Mouse (Mus musculus): ENCODE data around the gene Dpf1. TPM values are rescaled to one million over a fixed set of nuclear protein-coding genes. Genes with fewer than 3 reads are reported as not detected.

Gene Dpf1
- total and polyA plus RNA-seq, 3 experiments: 10.2 to 17.3 TPM; not detected in 1

DNA sequence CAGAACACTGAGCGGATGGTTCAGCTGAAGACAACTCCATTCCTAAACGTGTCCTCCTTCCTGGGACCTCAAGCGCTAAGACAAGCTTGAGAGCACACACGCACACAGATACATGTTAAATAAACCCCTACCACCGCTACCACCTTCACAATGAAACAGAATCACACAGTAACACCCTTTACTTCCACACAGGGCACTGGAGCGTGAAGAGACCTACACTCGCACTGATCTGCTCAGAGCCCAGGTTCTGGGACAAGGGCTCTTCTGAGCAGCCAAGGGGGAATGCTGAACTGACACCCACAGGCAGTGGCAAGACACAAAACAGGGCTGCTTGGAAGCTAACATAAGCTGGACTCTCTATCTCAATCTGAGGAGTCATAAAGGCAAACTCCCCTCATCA is 38.1 kb upstream of the Dpf1 start:
- no peak overlapping the region for H3K27ac ChIP-seq (ENCODE audit: control insufficient read depth, low read depth, low read length)
- TF ChIP-seq ZMIZ1 (IDR thresholded peaks at IDR 0.05; ENCODE audit: low read depth, low read length): no peak
- H3K9me3 ChIP-seq (replicated peaks; ENCODE audit: insufficient read depth, low read length): no peaks in the 10 kb centered on the region
- H3K27me3 ChIP-seq (ENCODE audit: control insufficient read depth in 1 of 2, insufficient read depth in 2 of 2, low read length in 2 of 2): no peaks in the 10 kb centered on the region
- DNase-seq (ENCODE audit: low read depth, low spot score): no peak
- H3K9ac ChIP-seq (ENCODE audit: control insufficient read depth, low read depth, low read length, poor library complexity, severe bottlenecking): no peak overlapping the region
- H3K4me1 ChIP-seq (ENCODE audit: control insufficient read depth in 1 of 2, insufficient read depth in 2 of 2, low read length in 2 of 2): no peaks in the 10 kb centered on the region
- H3K79me2 ChIP-seq (ENCODE audit: control insufficient read depth, insufficient read depth, low read length, poor library complexity): no peaks in the 10 kb centered on the region
- peaks cover 0 to 2% of the 10 kb centered on the region in 2 experiments; a peak in 1 of 4 replicates for H3K36me3 ChIP-seq (ENCODE audit: control insufficient read depth in 1 of 2, insufficient read depth in 2 of 2, low read length in 2 of 2)
- no peak overlapping the region for H3K4me3 ChIP-seq (ENCODE audit: control insufficient read depth in 1 of 2, insufficient read depth in 1 of 2, low read depth in 2 of 2, low read length in 2 of 2)

DNA sequence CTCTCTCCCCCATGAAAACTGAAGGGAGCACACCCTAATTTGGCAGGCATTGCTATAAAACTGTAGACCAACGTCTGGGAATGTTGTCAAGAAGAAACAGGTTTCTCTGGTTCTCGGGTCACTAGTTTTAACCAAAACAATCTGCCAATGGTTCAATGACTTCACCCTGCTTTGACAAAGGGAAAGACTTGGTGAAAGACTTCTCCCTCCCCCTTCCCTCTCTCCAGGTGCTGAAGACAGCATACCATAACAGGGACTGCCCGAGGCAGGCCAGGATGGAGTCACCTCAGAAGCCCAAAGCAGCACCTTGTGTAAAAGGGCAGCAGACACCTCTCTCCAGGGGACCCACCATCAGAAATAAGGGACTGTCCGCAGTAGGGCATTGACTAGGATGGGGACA is 36.8 kb upstream of the Dpf1 start:
- TF ChIP-seq JUND (IDR thresholded peaks at IDR 0.05; ENCODE audit: low read depth, low read length) (no peak), USF2 (IDR thresholded peaks at IDR 0.05; ENCODE audit: borderline replicate concordance in 1 of 2, insufficient read depth in 1 of 2, low read depth in 1 of 2, low read length in 2 of 2) (no peak), POLR2AphosphoS2 (IDR thresholded peaks at IDR 0.05; ENCODE audit: low read length) (no peak), NELFE (IDR thresholded peaks at IDR 0.05; ENCODE audit: low read depth, low read length) (no peak), MYC (IDR thresholded peaks at IDR 0.05; ENCODE audit: low read depth, low read length) (no peak), CHD1 (IDR thresholded peaks at IDR 0.05; ENCODE audit: low read depth, low read length) (no peak), EP300 (IDR thresholded peaks at IDR 0.05; ENCODE audit: low read depth in 1 of 2, low read length in 2 of 2) (no peak), MEF2A (IDR thresholded peaks at IDR 0.05; ENCODE audit: extremely low read depth, insufficient replicate concordance, low read depth, low read length, poor library complexity, severe bottlenecking) (no peak), ZKSCAN1 (IDR thresholded peaks at IDR 0.05; ENCODE audit: low read depth, low read length) (no peak), MXI1 (IDR thresholded peaks at IDR 0.05; ENCODE audit: low read depth, low read length) (no peak), MAZ (IDR thresholded peaks at IDR 0.05; ENCODE audit: low read depth, low read length) (no peak)
- Histone ChIP-seq H3K36me3 (ENCODE audit: control insufficient read depth in 1 of 2, insufficient read depth in 2 of 2, low read length in 2 of 2) (peaks cover 0 to 2% of the 10 kb centered on the region in 2 experiments; a peak in 1 of 4 replicates), H3K4me1 (ENCODE audit: control insufficient read depth in 1 of 2, insufficient read depth in 2 of 2, low read length in 2 of 2) (no peaks in the 10 kb centered on the region), H3K4me3 (ENCODE audit: control insufficient read depth in 1 of 2, insufficient read depth in 1 of 2, low read depth in 2 of 2, low read length in 2 of 2) (no peak overlapping the region), H3K9me3 (replicated peaks; ENCODE audit: insufficient read depth, low read length) (no peaks in the 10 kb centered on the region), H3K9ac (ENCODE audit: control insufficient read depth, low read depth, low read length, poor library complexity, severe bottlenecking) (no peak overlapping the region), H3K27me3 (ENCODE audit: control insufficient read depth in 1 of 2, insufficient read depth in 2 of 2, low read length in 2 of 2) (no peaks in the 10 kb centered on the region), H3K27ac (ENCODE audit: control insufficient read depth, low read depth, low read length) (no peak overlapping the region), H3K79me2 (ENCODE audit: control insufficient read depth, insufficient read depth, low read length, poor library complexity) (peaks cover 2% of the 10 kb centered on the region; the same call in 1 of the 2 replicates)
- DNase-seq (ENCODE audit: low read depth, low spot score): no peak

DNA sequence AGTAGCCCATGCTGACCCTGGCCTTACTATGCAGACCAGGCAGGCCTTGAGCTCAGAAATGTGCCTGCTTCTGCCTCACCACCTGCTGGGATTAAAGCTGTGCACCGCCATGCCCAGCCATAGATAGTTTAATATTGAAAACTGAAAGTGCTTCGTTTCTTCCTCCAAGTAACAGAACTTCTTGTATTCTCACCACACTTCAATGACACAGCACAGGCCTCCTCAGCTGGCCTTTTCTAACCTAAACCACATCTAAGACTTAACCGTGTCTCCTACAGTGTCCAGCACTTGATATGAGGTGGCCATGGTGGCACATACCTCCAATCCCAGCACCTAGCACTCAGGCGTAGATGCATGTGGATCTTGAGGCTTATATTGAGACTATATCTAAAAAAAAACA is 33.3 kb upstream of the Dpf1 start:
- TF ChIP-seq POLR2A (IDR thresholded peaks at IDR 0.05; ENCODE audit: control insufficient read depth in 1 of 2, insufficient read depth in 1 of 2, low read depth in 1 of 2, low read length in 2 of 2, poor library complexity in 1 of 2) (no peak), HCFC1 (IDR thresholded peaks at IDR 0.05; ENCODE audit: low read depth, low read length) (no peak), POLR2AphosphoS2 (IDR thresholded peaks at IDR 0.05; ENCODE audit: low read length) (no peak), MEF2A (IDR thresholded peaks at IDR 0.05; ENCODE audit: extremely low read depth, insufficient replicate concordance, low read depth, low read length, poor library complexity, severe bottlenecking) (no peak), ZKSCAN1 (IDR thresholded peaks at IDR 0.05; ENCODE audit: low read depth, low read length) (no peak), POLR2AphosphoS5 (IDR thresholded peaks at IDR 0.05; ENCODE audit: borderline replicate concordance, low read depth, low read length) (no peak)
- Histone ChIP-seq H3K4me1 (ENCODE audit: control insufficient read depth in 1 of 2, insufficient read depth in 2 of 2, low read length in 2 of 2) (no peaks in the 10 kb centered on the region), H3K79me2 (ENCODE audit: control insufficient read depth, insufficient read depth, low read length, poor library complexity) (peaks cover 2% of the 10 kb centered on the region; the same call in 1 of the 2 replicates), H3K27ac (ENCODE audit: control insufficient read depth, low read depth, low read length) (no peak overlapping the region), H3K27me3 (ENCODE audit: control insufficient read depth in 1 of 2, insufficient read depth in 2 of 2, low read length in 2 of 2) (no peaks in the 10 kb centered on the region), H3K4me3 (ENCODE audit: control insufficient read depth in 1 of 2, insufficient read depth in 1 of 2, low read depth in 2 of 2, low read length in 2 of 2) (no peak overlapping the region), H3K36me3 (ENCODE audit: control insufficient read depth in 1 of 2, insufficient read depth in 2 of 2, low read length in 2 of 2) (peaks cover 0 to 2% of the 10 kb centered on the region in 2 experiments; a peak in 1 of 4 replicates), H3K9ac (ENCODE audit: control insufficient read depth, low read depth, low read length, poor library complexity, severe bottlenecking) (no peak overlapping the region), H3K9me3 (replicated peaks; ENCODE audit: insufficient read depth, low read length) (no peaks in the 10 kb centered on the region)
- DNase-seq (ENCODE audit: low read depth, low spot score): no peak
